Mouse (Mus musculus) gastrocnemius, adult 18-20 months (tissue): ENCODE data around the gene Fcgr4. TPM values are rescaled to one million over a fixed set of nuclear protein-coding genes. Genes with fewer than 3 reads are reported as not detected.

Experiments
- DNase-seq: peaks from one replicate; pipeline ENCODE4 v3.0.0; 2021; ENCODE audit warnings: low spot score
- total RNA-seq, 2 experiments: library from RNA; stranded (reverse); gene quantifications; 2 replicates each; pipeline ENCODE4 v1.2.3; 2021

The Fcgr4 gene
- total RNA-seq, 2 experiments from 2014 or later, result not detected

DNA sequence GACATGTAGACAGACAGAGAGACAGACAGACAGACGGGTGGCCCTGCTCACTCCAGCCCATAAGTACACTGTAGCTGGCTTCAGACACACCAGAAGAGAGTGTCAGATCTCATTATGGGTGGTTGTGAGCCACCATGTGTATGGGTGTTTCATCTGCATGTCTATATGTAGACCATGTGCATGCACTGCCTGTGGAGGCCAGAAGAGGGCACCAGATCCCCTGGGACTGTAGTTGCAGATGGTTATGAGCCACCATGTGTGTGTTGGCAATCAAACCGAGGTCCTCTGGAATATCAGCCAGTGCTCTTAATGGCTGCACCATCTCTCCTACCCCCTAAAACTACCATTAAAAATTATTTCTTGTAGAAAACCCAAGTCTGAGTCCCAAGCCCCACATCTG, 11.8 kb upstream of the Fcgr4 start:
- DNase-seq, result no peak

DNA sequence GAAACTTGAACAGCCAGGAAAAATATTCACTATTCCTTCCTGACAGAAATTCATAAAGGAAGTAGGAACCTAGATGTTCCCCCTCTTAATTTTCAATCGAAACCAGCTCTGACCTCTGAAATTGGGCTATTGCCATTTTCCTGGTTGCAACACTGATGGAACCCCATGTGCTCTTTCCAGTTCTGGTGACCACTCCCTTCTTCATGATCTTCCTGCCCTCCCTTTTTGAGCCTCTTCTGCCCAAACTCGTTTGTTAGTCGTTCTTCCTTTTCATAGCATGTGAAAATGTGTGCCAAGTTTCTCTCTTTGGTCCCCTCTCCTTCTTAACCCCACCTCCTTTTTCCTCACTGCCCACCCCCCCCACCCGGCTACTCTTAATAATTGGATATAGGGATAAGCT, 7.0 kb upstream of the Fcgr4 start:
- no peak for DNase-seq

DNA sequence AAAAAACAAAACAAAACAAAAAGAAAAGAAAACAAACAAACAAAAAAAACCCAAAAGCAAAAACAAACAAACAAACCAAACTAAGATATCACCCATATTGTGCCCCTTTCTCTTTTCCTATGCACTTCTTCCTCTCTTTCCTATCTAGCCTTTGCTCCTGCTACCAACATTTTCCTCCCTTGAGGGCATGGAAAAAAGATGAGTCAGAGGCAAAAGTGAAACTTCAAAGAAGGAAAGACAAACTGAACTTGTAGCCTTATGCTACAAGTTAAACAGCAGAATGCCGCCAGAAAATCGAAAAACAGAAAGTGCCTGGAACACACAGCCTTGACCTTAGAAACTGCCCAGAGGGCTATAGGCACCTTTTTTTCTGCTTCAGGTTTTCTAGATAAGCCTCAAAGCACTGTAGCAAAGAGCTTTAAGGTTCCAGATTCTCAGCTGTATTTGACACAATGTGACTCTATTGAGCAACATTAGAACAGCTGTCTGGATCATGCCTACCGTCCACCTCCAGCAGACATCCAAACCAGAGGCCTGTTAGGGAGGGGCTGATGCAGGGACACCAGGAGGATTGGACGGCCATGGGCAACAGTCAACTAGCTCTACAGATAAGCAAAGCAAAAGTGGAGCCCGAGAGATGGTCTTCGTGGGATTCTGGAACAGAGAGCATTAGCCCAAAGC, 1.9 kb upstream of the Fcgr4 start:
- no peak for DNase-seq

DNA sequence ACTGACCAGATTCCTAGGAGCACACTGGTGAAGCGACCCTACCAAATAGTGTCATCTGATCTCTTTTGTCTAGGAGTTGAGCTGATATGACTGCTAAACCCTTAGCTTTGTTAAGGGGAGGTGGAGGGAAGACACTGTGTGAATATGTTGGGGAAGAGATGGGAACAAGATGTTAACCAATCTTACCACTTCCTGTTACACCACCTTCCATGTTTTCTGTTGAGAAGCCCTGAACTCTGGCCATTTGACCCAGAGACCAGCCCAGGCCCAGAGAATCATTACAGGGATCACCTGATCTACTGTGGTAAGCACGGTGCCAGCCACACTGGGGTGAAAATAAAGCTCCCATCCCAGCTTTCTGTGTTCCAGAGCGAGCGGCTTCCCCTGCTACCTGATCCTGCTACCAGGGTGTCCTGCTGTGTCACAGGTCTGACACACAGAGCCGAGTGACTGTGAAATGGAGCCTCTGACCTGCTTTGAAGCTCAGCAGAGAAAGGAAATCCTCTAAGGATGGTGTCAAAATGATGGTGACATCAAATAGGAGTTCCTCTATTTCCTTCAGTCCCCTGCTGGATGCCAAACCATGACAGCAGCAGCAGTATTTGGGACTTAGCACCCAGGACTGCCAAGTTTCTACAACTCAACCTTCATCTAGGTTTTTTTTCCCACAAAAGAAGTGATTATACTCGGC, 1.1 kb upstream of the Fcgr4 start:
- no peak for DNase-seq

DNA sequence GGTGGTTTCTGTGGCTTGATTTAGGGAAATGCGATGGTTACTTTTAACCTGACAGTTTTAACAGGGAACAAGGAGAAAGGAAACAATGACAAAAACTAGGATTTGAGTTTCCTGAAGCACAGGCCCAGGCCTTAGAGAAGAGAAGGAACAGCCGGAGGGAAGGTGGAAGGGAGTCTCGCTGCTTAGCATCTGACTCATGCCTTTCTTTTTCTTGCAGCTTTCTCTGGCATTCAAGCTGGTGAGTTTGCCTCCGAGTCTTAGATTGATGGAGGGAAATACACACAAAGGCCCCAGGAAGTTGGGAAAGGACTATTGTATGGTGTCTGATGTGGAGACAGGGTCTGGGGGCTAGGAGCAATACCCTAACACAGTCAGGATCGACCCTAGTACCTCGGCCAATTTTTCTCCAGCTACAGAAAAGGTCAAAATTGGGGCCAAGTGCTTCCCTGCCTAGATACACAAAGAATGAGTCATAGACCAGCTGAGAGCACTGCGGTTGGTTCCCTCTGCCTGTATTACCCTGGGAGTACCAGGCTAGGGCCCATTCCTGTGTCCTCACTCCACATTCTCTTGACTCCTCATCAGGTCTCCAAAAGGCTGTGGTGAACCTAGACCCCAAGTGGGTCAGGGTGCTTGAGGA, 711 bp downstream of the Fcgr4 start:
- no peak for DNase-seq

DNA sequence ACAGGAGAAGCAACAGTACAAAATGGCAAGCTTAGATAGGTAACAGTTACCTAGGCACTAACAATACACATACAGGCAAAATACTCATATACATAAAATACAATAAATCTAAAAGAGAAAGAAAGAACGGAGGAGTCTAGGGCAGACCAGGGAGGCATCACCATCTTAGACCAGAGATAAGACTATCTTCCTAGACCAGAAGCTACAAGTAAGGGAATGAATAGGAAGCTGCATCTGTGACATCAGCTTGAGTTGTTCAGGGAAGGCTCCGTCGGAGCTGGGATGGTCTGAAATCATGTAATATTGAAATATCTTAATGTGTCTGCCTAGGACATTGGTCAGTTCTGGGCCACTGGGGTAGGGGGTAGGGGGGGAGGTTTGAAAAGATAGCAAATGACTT, 13.0 kb downstream of the Fcgr4 start:
- no peak for DNase-seq

DNA sequence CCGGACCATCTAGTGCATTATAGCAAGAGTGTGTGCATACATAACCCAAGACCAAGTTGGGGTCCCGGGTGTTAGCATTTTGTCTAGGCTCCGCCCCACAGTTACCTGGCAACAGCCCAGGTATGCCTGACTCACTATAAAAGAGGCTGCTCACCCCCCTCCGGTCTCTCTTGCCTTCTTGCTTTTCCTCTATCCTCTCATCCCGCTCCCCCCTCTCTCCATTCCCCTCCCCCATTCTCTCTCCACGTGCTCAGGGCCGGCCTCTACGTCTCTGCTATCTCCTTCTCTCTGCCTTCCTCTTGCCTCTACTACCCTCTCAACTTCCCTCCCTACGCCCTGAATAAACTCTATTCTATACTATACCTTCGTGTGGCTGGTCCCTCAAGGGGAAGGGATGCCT, 14.0 kb downstream of the Fcgr4 start:
- DNase-seq, result no peak

DNA sequence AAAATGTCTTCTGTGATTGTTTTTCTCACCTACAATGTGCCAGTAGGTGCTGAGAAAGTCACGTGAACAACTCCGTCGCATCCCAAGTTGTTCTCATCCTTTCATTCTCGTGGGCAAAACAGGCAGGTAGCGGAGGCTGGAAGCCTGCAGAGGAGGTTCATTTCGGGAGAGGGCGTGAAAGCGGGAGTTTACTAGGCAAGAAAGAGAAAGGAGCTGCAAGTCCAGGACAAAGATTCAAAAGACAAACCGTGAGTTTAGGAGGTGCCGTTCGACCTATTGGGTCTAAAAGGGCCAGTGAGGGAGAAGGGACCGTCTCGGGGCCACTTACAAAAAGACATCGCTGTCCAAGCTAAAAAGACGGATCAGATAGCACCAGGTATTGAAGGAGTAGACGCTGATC, 14.5 kb downstream of the Fcgr4 start:
- no peak for DNase-seq

DNA sequence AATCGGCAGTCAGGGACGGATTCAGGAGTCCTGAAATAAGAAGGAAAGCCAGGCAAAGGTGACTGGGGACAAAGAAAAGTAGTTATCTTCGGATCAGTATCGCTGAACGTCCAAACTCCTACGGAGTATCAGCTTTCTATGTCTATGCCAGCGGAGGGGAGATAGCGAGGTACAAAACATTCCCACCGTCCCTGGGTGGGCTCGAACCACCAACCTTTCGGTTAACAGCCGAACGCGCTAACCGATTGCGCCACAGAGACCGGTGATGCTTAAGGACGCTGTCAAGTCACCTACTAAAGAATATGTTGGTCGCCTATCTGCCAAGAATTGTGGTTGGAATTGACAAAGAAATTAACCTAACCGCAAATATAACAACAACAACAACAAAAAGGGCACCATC, 15.0 kb downstream of the Fcgr4 start:
- DNase-seq, result peak; percentile 87

DNA sequence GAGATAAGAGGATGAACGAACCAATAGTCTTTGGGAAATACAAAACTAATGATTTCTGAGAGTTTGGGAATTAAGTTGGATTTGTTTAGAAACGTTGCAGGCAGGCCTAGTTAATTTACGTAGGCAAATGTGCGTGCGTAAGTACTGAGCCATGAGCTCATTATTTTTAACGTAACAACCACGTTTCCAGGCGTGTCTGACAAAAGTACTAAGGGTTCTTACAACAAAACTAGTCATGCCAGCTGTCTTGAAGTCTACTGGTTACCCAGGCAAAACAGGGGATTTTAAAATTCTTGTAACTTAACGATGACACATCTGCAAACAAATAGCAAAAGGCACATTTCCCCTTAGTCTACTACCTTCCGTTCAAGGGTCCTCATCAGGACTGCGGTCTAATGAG, 15.5 kb downstream of the Fcgr4 start:
- DNase-seq, result no peak

DNA sequence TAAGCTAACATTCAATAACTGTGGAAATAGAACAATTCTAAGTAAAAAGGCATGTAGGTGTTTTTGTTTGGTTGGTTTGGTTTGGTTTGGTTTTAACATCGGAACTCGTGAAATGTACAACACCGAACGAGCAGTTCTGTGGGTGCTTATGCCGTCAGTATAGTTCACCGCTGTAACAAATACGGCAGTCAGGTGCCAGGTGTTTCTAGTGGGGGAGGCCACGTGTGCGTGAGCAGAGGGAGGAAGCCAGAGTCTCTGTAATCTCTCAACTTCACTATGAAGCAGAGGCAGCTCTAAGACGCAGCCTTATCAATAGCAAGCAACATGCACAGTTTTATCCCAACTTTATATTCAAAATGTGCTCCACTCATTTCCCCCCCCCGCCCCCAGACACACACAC, 16.9 kb downstream of the Fcgr4 start:
- no peak for DNase-seq

DNA sequence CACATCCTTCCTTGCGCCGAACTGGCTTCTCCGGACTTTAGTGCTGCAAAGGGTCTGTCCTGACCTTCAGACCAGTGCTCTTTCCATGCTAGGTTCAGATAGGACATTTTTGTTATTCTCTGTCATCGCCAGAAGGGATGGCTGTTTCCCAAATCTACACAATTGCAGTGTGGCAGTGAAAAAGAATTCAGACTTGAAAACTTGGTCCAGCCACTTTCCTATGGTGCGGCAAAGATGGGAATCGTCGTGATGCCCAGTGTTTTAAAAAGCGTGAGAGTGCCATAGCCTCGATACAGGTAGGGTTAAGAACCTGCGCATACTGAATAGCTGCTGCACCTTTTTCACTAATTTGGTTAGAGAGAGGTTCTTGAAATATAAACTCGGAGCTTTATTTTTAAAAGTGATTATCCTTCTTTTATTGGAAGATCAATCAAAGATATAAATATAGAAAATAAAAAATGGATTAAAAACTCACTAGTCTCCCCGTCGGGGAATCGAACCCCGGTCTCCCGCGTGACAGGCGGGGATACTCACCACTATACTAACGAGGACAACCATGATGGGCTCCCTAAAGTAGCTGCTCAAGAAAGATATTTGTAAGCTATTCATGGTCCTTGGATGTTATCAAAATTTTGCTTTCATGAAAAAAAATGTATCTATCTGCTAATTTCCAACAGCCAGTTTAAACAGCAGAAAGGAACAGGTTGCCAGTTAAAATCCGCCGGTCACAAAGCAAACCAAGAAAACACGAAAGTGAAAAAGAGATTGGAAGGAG, 18.0 kb downstream of the Fcgr4 start:
- peak; percentile 82 for DNase-seq

DNA sequence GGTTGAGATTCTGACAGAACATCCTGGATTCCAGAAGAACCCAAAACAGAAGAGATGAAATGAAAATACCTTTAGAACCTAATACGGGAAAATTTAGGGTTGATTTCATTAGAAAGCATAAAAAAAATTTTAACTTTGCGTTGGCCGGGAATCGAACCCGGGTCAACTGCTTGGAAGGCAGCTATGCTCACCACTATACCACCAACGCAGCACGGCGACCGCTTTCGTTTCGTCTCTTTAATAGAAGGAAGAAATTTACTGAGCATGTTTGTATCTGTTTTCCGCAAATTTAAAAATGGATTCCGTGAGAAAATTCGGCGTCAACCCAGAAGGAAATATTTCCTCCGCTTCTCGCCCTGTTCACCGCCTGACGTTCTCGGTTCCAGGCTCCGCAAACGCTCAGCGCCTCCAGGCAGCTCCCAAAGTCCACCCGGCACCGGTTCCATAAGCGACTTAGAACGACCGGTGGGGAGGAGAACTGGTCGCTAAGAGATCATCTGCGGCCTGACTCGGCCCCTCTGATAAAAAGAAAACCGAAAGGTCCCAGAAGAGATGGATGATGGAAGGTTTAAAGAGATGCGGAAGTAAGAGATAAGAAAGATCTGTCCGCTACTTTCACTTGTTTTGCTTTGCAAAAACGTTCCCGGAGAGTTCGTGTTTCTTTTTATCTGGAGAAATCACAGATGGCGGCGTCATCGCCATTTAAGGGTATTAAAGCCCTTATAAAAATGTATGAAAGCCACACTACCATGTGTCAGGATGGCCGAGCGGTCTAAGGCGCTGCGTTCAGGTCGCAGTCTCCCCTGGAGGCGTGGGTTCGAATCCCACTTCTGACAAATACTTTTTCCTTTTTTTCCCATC, 19.4 kb downstream of the Fcgr4 start:
- peak; percentile 82 for DNase-seq

DNA sequence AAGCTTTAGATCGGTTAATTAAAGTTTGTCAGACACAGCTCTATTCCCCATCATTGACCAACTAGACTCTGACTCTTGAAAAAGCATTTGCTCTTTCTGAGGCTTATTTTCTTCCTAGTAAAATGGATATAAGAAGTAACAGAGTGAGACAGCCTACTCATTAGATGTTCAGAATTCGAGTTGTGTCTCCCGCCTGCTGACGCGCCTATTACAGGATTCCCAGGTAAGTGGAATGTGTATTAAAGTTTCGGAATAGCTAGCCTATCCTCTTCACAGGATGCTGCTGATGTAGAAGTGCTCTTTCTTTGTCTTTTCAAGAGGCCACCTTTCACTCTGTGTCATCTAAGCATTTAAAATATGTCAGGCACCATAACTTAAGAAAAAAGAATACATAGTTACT, 20.4 kb downstream of the Fcgr4 start:
- no peak for DNase-seq

DNA sequence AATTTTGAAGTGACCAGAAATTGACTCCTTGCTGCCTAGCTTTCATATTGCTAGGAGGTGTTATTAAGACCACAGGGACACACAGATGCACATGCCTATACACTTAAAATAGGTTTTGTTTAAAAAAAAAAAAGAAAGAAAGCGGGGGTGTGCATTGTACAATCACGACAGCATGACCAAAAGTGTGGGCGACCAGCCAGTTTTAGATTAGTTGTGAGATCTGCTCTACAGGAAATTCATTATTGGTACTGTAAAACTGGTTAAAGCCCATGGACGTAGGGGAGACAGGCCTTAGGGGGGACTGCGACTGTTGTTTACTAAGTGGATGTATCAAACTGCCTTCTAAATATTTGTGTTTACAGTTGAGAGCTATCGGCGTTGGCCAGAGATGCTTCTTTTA, 21.2 kb downstream of the Fcgr4 start:
- no peak for DNase-seq

DNA sequence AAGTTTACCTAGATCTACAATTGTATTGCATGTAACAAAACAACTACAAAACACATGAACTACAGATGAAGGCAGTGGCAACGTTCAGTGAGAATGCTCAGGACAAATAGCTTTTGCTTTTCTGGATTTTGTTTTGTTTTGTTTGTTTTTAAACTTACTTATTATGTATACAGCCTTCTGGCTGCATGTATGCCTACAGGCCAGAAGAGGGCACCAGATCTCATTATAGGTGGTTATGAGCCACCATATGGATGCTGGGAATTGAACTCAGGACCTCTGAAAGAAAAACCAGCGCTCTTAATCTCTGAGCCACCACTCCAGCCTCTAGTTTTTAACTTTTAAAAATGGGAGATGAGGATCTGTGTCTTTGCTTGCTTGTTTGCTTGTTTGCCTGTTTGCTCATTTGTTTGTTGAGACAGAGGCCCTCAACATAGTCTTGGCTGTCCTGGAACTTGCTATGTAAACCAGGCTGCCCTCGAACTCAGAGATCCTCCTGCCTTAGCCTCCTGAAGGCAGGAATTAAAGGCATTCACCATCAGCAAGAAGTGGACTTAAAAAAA, 25.0 kb downstream of the Fcgr4 start:
- DNase-seq, result no peak

DNA sequence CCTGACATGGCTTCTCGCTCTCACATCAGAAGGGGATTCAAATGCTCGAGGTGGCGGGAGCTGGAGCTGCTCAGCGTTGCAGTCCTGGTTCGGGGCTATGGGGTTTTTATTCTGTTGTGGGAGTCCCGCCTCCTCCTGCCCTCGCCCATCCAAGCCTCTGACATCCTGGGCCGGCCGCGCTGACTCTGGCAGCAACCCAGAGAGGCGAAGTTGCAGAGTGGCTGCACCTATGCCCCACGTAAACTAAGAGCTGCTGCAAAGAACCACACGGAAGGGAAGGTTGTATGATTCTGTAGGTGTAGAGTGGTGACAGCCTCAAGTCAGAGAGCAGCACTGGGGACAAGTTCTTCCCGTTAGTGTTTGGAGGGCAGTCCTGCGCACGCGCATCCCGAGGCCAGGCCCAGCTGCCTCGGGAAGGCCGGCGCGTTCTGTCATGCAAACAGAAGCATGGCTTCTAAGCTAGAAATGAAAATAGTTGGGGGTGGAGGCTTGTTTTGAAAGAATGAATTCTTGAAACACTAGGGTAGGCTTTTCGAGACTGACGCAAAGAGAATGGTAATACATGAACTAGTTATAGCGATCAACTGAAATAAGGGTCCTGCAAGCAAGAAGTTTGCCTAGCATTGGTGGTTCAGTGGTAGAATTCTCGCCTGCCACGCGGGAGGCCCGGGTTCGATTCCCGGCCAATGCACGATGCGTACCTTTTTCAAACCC, 25.8 kb downstream of the Fcgr4 start:
- DNase-seq, result peak; percentile 87

DNA sequence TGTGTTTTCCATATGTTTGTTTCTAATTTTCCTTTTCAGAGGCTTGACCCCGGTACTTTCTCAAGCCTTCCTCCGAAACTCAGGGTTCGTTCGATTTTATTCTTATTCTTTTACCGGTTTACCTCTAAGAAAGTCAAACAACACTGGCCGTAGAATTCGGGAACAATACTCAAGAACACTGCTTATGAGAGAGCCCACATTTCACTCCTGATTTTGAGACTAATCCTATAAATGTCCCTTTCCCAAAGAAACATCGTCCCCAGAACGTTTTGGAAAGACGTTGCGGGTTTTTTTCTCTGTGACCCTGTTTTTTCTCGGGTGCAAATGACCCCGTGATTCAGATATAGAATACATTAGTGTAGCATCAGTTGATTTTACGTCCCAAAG, 26.4 kb downstream of the Fcgr4 start:
- no peak for DNase-seq

DNA sequence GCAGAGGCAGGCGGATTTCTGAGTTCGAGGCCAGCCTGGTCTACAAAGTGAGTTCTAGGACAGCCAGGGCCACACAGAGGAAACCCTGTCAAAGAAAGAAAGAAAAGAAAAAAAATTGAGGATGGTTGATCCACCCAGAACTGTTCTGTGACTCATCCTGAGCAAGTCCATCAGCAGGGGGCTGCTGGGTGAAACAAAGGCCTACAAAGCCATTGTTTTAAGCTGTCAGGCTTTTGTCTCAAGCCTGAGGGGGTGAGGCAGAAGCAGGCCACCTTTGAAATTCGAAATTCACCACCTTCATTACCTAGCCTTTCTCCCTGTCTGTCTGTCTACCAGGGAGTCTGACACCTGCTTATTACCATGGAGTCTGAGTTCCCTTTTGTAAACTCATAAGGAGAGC, 27.8 kb downstream of the Fcgr4 start:
- no peak for DNase-seq

DNA sequence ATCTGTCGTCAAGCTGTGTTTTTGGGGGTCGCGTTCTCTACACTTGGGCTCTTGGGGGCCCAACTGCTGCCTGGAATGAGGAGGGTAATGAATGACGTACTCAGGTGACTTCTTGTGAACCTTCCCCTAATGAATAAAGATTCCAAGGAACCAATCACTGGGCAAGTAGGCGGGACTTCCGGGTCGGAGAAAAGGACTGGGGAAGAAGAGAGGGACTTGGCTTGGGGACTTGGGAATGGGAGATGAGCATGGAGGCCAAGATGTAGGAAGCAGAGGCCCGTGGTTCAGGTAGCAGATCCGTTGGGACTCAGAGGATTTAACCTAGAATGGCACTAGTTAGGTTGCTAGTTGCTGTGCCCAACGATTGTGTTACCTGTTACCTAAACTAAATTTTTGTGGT, 30.5 kb downstream of the Fcgr4 start:
- no peak for DNase-seq
